Mouse (Mus musculus) lung, embryonic 15.5 days (tissue): ENCODE measurements around the gene Spata1. TPM values are rescaled to one million over a fixed set of nuclear protein-coding genes. Genes with fewer than 3 reads are reported as not detected.
A peak's percentile ranks its signal among the peaks of the same experiment; 100 is the strongest.

ENCODE experiments used
- ATAC-seq: fragments of 200-750 bp; cut with Nextera tagmentation; 2 replicates; pipeline ENCODE4 v1.8.0; 2017; ENCODE audit warnings: moderate number of reproducible peaks, borderline replicate concordance; ENCODE audit not compliant: low FRiP score, low TSS enrichment; ENCODE audit errors: extremely low read depth
- H3K27ac ChIP-seq: fragments of 300-500 bp; sonication (generic); 2 replicates; pipeline ENCODE4 v1.5.1; 2015; ENCODE audit warnings: moderate library complexity, mild to moderate bottlenecking, inconsistent platforms
- H3K27me3 ChIP-seq: fragments of 300-500 bp; sonication (generic); 2 replicates; pipeline ENCODE4 v1.6.1; 2015; ENCODE audit warnings: inconsistent platforms
- H3K36me3 ChIP-seq: fragments of 300-500 bp; sonication (generic); 2 replicates; pipeline ENCODE4 v1.6.1; 2015; ENCODE audit warnings: inconsistent platforms
- H3K4me1 ChIP-seq: fragments of 300-500 bp; sonication (generic); 2 replicates; pipeline ENCODE4 v1.6.1; 2015; ENCODE audit warnings: inconsistent platforms
- H3K4me2 ChIP-seq: fragments of 300-500 bp; sonication (generic); 2 replicates; pipeline ENCODE4 v1.6.1; 2015; ENCODE audit warnings: inconsistent platforms, mild to moderate bottlenecking, moderate library complexity
- H3K4me3 ChIP-seq: fragments of 300-500 bp; sonication (generic); 2 replicates; pipeline ENCODE4 v1.5.1; 2015; ENCODE audit warnings: mild to moderate bottlenecking, inconsistent platforms
- H3K9ac ChIP-seq: fragments of 300-500 bp; sonication (generic); 2 replicates; pipeline ENCODE4 v1.6.1; 2015; ENCODE audit warnings: inconsistent platforms
- H3K9me3 ChIP-seq: fragments of 300-500 bp; sonication (generic); 2 replicates; pipeline ENCODE4 v1.6.1; 2016; ENCODE audit warnings: inconsistent platforms
- WGBS: fragments of 180-500 bp; shearing (Covaris S2); methylation state at CpG from one replicate; pipeline ENCODE4 v1.1.7; 2015; 5-methylcytosine and 5-hydroxymethylcytosine counted together
- polyA plus RNA-seq: library from polyadenylated mRNA; unstranded; fragments of >200 nt; fragmentation: Nextera tagmentation; extraction: Ambion mirVana; gene quantifications from 2 replicates; pipeline ENCODE4 v1.2.1, GENCODE M21; 2015

Spata1 gene
- polyA plus RNA-seq, 1 experiment from 2014 or later, result 4.7 TPM

DNA sequence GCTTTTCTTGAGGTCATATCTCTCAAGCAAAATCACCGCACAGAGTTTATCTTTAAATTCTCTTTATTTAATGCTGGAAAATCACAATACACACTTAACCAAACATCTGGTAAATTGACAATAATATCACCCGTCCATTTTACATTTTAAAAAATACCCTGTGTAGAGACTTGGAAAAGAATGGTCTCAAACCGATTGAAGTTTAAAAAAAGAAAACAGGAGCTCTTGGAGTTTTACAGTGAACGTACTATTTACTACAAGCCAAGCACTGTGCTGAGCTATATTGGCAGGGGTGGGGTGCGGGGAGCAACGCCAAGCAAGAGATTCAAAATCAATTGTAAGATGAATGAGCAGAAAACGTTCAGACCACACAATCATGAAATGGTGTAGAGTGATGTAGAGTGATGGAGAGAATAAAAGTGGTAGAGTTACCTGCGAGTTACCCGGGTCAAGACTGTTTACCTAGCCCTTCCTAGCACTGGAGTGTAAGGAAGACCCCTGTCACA lies 49.8 kb downstream of the Spata1 start, which contains the start of gene Ctbs:
TSS of gene Ctbs (plus strand) at position 51 of the 506 bp plus-strand sequence.
- no peak for ATAC-seq
- Histone ChIP-seq H3K9ac (peak within 1 kb of the TSS; percentile 64), H3K4me3 (peak within 1 kb of the TSS; percentile 60), H3K27ac (peak within 1 kb of the TSS; percentile 93), H3K27me3 (no peaks in the 10 kb centered on the region), H3K4me2 (peak within 1 kb of the TSS; percentile 69), H3K9me3 (no peaks in the 10 kb centered on the region), H3K4me1 (peaks cover 14% of the 10 kb centered on the region), H3K36me3 (0 out of 2 replicates have a peak, but pooled peaks cover 3% of the 10 kb centered on the region)
- WGBS, result 40% methylated on average over 9 of the region's 9 CpGs

DNA sequence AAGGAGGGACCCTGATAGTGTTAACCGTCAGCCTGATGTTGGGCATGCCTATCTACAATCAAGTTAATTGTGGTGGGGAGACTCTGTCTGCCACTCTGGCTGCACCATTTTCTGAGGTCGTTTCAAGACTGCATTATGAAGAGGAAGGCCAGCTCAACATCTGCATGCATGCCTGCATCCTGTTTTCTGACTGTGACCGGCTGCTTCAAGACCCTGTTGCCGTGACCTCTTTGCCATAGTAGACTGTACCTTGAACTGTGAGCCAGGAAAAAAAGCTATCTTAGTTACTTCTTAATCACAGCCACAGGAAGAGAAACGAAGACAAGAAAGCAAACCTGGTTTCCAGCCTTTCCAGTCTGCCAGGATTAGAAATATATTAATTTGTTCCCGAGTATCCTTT lies 50.6 kb downstream of the Spata1 start:
- Histone ChIP-seq H3K4me2 (no peak overlapping the region), H3K27me3 (no peaks in the 10 kb centered on the region), H3K4me1 (peaks cover 14% of the 10 kb centered on the region), H3K4me3 (no peak overlapping the region), H3K27ac (no peak overlapping the region), H3K9me3 (no peaks in the 10 kb centered on the region), H3K9ac (no peak overlapping the region), H3K36me3 (0 out of 2 replicates have a peak, but pooled peaks cover 3% of the 10 kb centered on the region)
- ATAC-seq, result no peak
- 65% methylated on average over 6 of the region's 6 CpGs for WGBS

DNA sequence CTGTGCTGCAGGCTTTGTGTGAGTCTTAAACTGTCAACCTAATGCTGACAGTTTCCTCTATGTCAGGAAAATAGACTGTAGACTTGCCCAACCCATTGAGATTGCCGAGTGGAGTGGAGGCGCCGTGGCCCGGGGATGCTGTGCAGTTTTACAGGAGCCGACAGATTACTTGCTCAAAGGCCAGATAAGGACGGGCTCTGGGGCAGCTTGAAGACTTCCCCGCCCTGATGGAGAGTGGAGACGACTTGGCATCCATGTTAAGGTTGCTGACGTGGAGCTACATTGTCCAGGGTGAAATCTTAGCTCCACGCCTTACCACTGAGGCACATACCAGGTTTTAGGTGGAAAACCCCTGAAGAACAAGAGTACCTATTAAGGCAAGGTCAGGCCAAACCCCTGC lies 51.2 kb downstream of the Spata1 start:
- no peak overlapping the region for H3K4me3 ChIP-seq
- H3K9me3 ChIP-seq, result no peaks in the 10 kb centered on the region
- ATAC-seq, result no peak
- H3K27me3 ChIP-seq, result no peaks in the 10 kb centered on the region
- H3K9ac ChIP-seq, result no peak overlapping the region
- 80% methylated on average over 10 of the region's 10 CpGs for WGBS
- no peak overlapping the region for H3K27ac ChIP-seq
- H3K4me2 ChIP-seq, result no peak overlapping the region
- peaks cover 14% of the 10 kb centered on the region for H3K4me1 ChIP-seq
- H3K36me3 ChIP-seq, result 0 out of 2 replicates have a peak, but pooled peaks cover 3% of the 10 kb centered on the region

DNA sequence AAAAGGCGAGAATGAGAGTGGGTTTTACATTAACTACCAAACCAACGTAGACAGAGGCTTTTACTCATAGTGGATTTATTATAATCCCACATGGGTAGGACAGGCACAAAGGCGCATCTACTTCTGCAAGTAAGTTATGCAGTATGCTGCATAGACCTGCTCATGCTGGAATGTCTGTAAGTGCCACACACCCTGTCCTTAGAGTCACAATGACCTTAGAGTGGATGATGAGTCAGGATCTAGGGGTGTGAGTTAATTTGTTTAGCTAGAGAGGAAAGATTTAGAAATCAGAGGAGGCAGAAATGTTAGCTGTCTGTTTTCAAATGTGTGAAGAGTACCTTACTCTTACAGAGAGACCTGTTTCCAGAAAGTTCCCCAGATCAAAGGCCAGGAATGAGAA lies 52.0 kb downstream of the Spata1 start:
- WGBS, result 80% methylated on average over 3 of the region's 3 CpGs
- H3K27ac ChIP-seq, result no peak overlapping the region
- 0 out of 2 replicates have a peak, but pooled peaks cover 3% of the 10 kb centered on the region for H3K36me3 ChIP-seq
- no peak for ATAC-seq
- H3K27me3 ChIP-seq, result no peaks in the 10 kb centered on the region
- no peak overlapping the region for H3K4me2 ChIP-seq
- H3K4me1 ChIP-seq, result peaks cover 14% of the 10 kb centered on the region
- no peaks in the 10 kb centered on the region for H3K9me3 ChIP-seq
- no peak overlapping the region for H3K4me3 ChIP-seq
- no peak overlapping the region for H3K9ac ChIP-seq

- Histone ChIP-seq H3K9ac (no peak overlapping the region), H3K36me3 (0 out of 2 replicates have a peak, but pooled peaks cover 3% of the 10 kb centered on the region), H3K4me2 (no peak overlapping the region), H3K4me3 (no peak overlapping the region), H3K4me1 (peaks cover 14% of the 10 kb centered on the region), H3K27me3 (no peaks in the 10 kb centered on the region), H3K27ac (no peak overlapping the region), H3K9me3 (no peaks in the 10 kb centered on the region)
- ATAC-seq, result no peak
- 83% methylated on average over 5 of the region's 5 CpGs for WGBS
These were observed 52.4 kb downstream of the Spata1 start for GRCm38 (mm10) chr3:146447156-146447555.

DNA sequence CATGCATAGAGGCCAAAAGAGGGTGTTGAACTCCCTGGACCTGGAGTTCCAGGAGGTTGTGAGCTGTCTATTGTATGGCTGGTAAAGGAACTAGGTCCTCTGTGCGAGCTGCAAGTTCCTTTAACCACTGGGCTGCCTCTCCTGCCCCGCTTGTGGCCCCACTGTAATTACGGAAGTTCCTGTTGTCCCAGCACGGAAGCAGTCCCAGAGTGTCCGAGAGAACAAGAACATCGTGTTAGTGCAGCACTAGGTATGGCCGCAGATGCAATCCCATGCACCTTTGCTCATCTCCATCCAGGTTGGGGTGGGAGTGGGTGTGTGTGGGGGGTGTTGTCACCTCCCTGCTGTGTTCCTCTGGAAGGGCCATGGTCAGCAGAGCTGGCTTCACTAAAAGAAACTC lies 54.7 kb downstream of the Spata1 start:
- Histone ChIP-seq H3K27me3 (no peaks in the 10 kb centered on the region), H3K4me2 (no peak overlapping the region), H3K36me3 (peaks cover 8% of the 10 kb centered on the region; the same call in 1 of the 2 replicates), H3K9ac (no peak overlapping the region), H3K4me3 (no peak overlapping the region), H3K4me1 (peaks cover 2% of the 10 kb centered on the region), H3K27ac (no peak overlapping the region), H3K9me3 (no peaks in the 10 kb centered on the region)
- no peak for ATAC-seq
- 89% methylated on average over 7 of the region's 7 CpGs for whole genome bisulfite sequencing

- WGBS, result 67% methylated on average over 7 of the region's 7 CpGs
- Histone ChIP-seq H3K9me3 (no peaks in the 10 kb centered on the region), H3K36me3 (peaks cover 9% of the 10 kb centered on the region), H3K27me3 (no peaks in the 10 kb centered on the region), H3K4me3 (no peak overlapping the region), H3K4me1 (no peaks in the 10 kb centered on the region), H3K27ac (no peak overlapping the region), H3K9ac (no peak overlapping the region), H3K4me2 (no peak overlapping the region)
- no peak for ATAC-seq
These were observed 56.2 kb downstream of the Spata1 start for GRCm38 (mm10) chr3:146443380-146443779.

GRCm38 (mm10) chr3:146442936-146443335 lies 56.6 kb downstream of the Spata1 start:
- no peak overlapping the region for H3K4me3 ChIP-seq
- H3K27me3 ChIP-seq, result no peaks in the 10 kb centered on the region
- peaks cover 13% of the 10 kb centered on the region for H3K36me3 ChIP-seq
- no peak for ATAC-seq
- 79% methylated on average over 8 of the region's 8 CpGs for WGBS
- H3K27ac ChIP-seq, result no peak overlapping the region
- H3K4me1 ChIP-seq, result no peaks in the 10 kb centered on the region
- H3K9me3 ChIP-seq, result no peaks in the 10 kb centered on the region
- no peak overlapping the region for H3K9ac ChIP-seq
- no peak overlapping the region for H3K4me2 ChIP-seq

DNA sequence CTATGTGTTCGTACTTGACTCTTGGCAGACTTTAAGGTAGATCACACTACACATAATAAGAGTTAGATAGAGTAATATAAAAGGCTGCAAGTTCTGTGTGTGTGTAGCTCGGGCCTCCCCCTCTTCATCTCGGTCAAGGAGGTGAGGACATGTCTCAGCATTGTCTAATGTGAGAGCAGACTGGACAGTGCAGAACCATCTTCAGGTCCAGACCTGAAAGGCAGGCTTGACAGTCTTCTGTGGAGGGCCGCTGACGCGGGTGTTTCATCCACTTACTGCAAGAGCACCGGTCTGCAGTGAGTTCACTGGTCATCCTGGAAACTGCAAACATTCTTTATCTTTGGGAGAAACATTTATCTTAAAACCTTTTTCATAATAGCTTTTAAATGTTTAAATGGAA lies 57.1 kb downstream of the Spata1 start:
- H3K4me2 ChIP-seq, result no peak overlapping the region
- ATAC-seq, result no peak

GRCm38 (mm10) chr3:146440422-146440821 lies 59.1 kb downstream of the Spata1 start:
- Histone ChIP-seq H3K4me3 (no peak overlapping the region), H3K27me3 (no peaks in the 10 kb centered on the region), H3K4me1 (no peaks in the 10 kb centered on the region), H3K27ac (no peak overlapping the region), H3K36me3 (peaks cover 25% of the 10 kb centered on the region), H3K9me3 (no peaks in the 10 kb centered on the region), H3K9ac (no peak overlapping the region), H3K4me2 (no peak overlapping the region)
- ATAC-seq, result no peak
- 84% methylated on average over 7 of the region's 7 CpGs for WGBS

More for the DNA sequence above, 57.1 kb downstream of the Spata1 start:
- no peak overlapping the region for H3K9ac ChIP-seq
- peaks cover 14% of the 10 kb centered on the region for H3K36me3 ChIP-seq
- H3K4me1 ChIP-seq, result no peaks in the 10 kb centered on the region
- 76% methylated on average over 7 of the region's 7 CpGs for WGBS
- no peak overlapping the region for H3K4me3 ChIP-seq
- no peaks in the 10 kb centered on the region for H3K27me3 ChIP-seq
- H3K9me3 ChIP-seq, result no peaks in the 10 kb centered on the region
- H3K27ac ChIP-seq, result no peak overlapping the region

DNA sequence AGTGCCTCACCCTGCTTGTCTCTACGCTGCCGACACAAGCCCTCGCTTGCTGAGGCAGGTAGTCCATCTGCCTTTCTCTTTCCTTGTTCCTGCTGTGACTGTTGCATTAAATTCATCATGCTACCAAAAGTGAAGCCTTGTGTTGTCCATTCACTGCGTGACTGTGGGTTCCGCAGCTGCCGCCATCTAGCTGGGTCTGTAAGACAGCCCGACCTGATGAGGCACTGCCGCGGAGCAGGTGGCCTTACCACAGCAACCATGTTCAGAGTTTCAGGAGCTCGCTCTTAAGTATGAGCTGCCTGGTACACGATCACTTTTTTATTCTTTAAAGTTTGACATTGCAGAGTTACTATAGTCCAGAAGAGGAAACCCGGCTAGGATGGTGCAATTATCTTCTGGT lies 59.5 kb downstream of the Spata1 start:
- no peak overlapping the region for H3K4me2 ChIP-seq
- peaks cover 25% of the 10 kb centered on the region for H3K36me3 ChIP-seq
- H3K4me1 ChIP-seq, result no peaks in the 10 kb centered on the region
- 91% methylated on average over 12 of the region's 12 CpGs for WGBS
- H3K27me3 ChIP-seq, result no peaks in the 10 kb centered on the region
- no peak overlapping the region for H3K9ac ChIP-seq
- H3K27ac ChIP-seq, result no peak overlapping the region
- H3K4me3 ChIP-seq, result no peak overlapping the region
- no peak for ATAC-seq
- H3K9me3 ChIP-seq, result no peaks in the 10 kb centered on the region

DNA sequence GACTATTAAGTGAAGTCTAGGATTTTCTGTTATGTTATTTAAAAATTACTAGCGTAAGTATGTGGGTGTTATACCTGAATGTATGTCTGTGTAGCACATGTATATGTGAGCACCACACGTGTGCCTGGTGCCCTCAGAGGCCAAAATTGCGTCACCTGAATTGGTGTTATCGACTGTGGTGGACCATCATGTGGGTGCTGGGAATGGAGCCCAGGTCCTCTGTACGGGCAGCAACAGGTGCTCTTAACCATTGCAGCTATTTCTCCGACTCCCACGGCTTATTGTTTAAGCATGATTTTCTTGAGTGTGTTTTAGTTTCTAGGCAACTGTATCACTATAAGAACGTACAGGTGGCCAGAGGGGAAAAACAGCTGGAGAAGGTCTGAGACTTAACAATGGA lies 63.4 kb downstream of the Spata1 start:
- H3K9ac ChIP-seq, result no peak overlapping the region
- peaks cover 37% of the 10 kb centered on the region for H3K36me3 ChIP-seq
- no peak overlapping the region for H3K27ac ChIP-seq
- no peak overlapping the region for H3K4me3 ChIP-seq
- H3K4me2 ChIP-seq, result no peak overlapping the region
- no peaks in the 10 kb centered on the region for H3K9me3 ChIP-seq
- H3K4me1 ChIP-seq, result no peaks in the 10 kb centered on the region
- no peak for ATAC-seq
- 89% methylated on average over 8 of the region's 8 CpGs for WGBS
- no peaks in the 10 kb centered on the region for H3K27me3 ChIP-seq

GRCm38 (mm10) chr3:146435533-146435932 lies 64.0 kb downstream of the Spata1 start:
- no peak overlapping the region for H3K27ac ChIP-seq
- H3K9me3 ChIP-seq, result no peaks in the 10 kb centered on the region
- no peak overlapping the region for H3K4me2 ChIP-seq
- no peak for ATAC-seq
- no peaks in the 10 kb centered on the region for H3K4me1 ChIP-seq
- 89% methylated on average over 11 of the region's 11 CpGs for WGBS
- peaks cover 40% of the 10 kb centered on the region for H3K36me3 ChIP-seq
- H3K27me3 ChIP-seq, result no peaks in the 10 kb centered on the region
- no peak overlapping the region for H3K9ac ChIP-seq
- H3K4me3 ChIP-seq, result no peak overlapping the region
